Comparison of ENCODE assay signal across 20 mouse cellular contexts in genomic region chr7:119841820-119842449, GRCm38 (mm10). TPM values are rescaled to one million over a fixed set of nuclear protein-coding genes. Genes with fewer than 3 reads are reported as not detected.
DNase-seq lines count a peak whose midpoint lies in the region; ATAC-seq lines count a peak whose summit lies in the region.
"Had no signal": no experiment of that assay in that cellular context is flagged by ENCODE, and none has a peak within 500 bp of the region (broad histone marks: within the 10 kb centered on the region; RNA-seq: fewer than 3 reads in every experiment).

No protein-coding gene starts in this region.

- WGBS in intestine, embryonic 15.5 days, result 91% methylated on average over 4 of the region's 4 CpGs
- 95% methylated on average over 4 of the region's 4 CpGs for WGBS in limb, embryonic 10.5 days

- no peaks in the 10 kb centered on the region for H3K9me3 ChIP-seq in intestine, embryonic 15.5 days
- no peaks in the 10 kb centered on the region for H3K9me3 ChIP-seq in limb, embryonic 10.5 days (replicated peaks)
- H3K9me3 ChIP-seq: embryonic facial prominence, embryonic 10.5 days; embryonic facial prominence, embryonic 12.5 days; forebrain, embryonic 13.5 days; forebrain, embryonic 15.5 days had no signal

- no peak overlapping the region for H3K4me3 ChIP-seq in intestine, embryonic 15.5 days (replicated peaks)
- H3K4me3 ChIP-seq in limb, embryonic 10.5 days, result no peak overlapping the region
- H3K4me3 ChIP-seq: embryonic facial prominence, embryonic 10.5 days; embryonic facial prominence, embryonic 12.5 days; forebrain, embryonic 13.5 days; forebrain, embryonic 15.5 days had no signal

- no peak overlapping the region for H3K9ac ChIP-seq in intestine, embryonic 15.5 days
- H3K9ac ChIP-seq: embryonic facial prominence, embryonic 12.5 days; forebrain, embryonic 13.5 days; forebrain, embryonic 15.5 days; forebrain, postnatal 0 days had no signal

- H3K4me2 ChIP-seq in intestine, embryonic 15.5 days (replicated peaks), result no peak overlapping the region
- H3K4me2 ChIP-seq: embryonic facial prominence, embryonic 12.5 days; forebrain, embryonic 13.5 days; forebrain, embryonic 15.5 days had no signal

- H3K27me3 ChIP-seq in intestine, embryonic 15.5 days (replicated peaks), result no peaks in the 10 kb centered on the region
- H3K27me3 ChIP-seq in limb, embryonic 10.5 days (ENCODE audit: low read depth, poor library complexity, severe bottlenecking), result no peaks in the 10 kb centered on the region
- H3K27me3 ChIP-seq: embryonic facial prominence, embryonic 12.5 days; forebrain, embryonic 13.5 days; forebrain, embryonic 15.5 days had no signal

- ATAC-seq in CD4-positive, CD25-positive, alpha-beta regulatory T cell, adult 4 months, result peak; percentile 68
- no peak for ATAC-seq in intestine, embryonic 15.5 days
- ATAC-seq: forebrain, embryonic 13.5 days; forebrain, embryonic 15.5 days; forebrain, postnatal 0 days had no signal

- H3K36me3 ChIP-seq in intestine, embryonic 15.5 days, result no peaks in the 10 kb centered on the region
- peaks cover 35% of the 10 kb centered on the region for H3K36me3 ChIP-seq in limb, embryonic 10.5 days
- H3K36me3 ChIP-seq: forebrain, embryonic 15.5 days had no signal

- H3K27ac ChIP-seq in intestine, embryonic 15.5 days, result no peak overlapping the region
- H3K27ac ChIP-seq in limb, embryonic 10.5 days, result no peak overlapping the region
- H3K27ac ChIP-seq: embryonic facial prominence, embryonic 10.5 days; embryonic facial prominence, embryonic 12.5 days; forebrain, embryonic 13.5 days; forebrain, embryonic 15.5 days had no signal

- no peaks in the 10 kb centered on the region for H3K4me1 ChIP-seq in intestine, embryonic 15.5 days (replicated peaks)
- no peaks in the 10 kb centered on the region for H3K4me1 ChIP-seq in limb, embryonic 10.5 days
- H3K4me1 ChIP-seq: embryonic facial prominence, embryonic 10.5 days; embryonic facial prominence, embryonic 12.5 days; forebrain, embryonic 13.5 days; forebrain, embryonic 15.5 days had no signal

- peak; percentile 24 for DNase-seq in CD4-positive helper T cell, adult 2 months (ENCODE audit: low read depth, low spot score)
- DNase-seq in induced T-regulatory cell, adult 2 months (ENCODE audit: low read depth), result peak; percentile 66
- peak; percentile 53 for DNase-seq in naive thymus-derived CD4-positive, alpha-beta T cell, adult 2 months (ENCODE audit: low read depth)
- no peak for DNase-seq in cerebellum, adult 11-12 months
- DNase-seq in limb, embryonic 10.5 days (ENCODE audit: low spot score), result no peak
- DNase-seq: adrenal gland, postnatal 10 days; adrenal gland, postnatal 25 days; B cell, adult 2 months; cerebellum, adult 11 months; cerebellum, adult 2 months; cerebellum, adult 9-10 months; cerebellum, postnatal 10 days; cerebellum, postnatal 25 days; forebrain, postnatal 0 days had no signal

RNA-seq across cellular contexts. Expression of gene Eri2, which starts 48.1 kb away (rescaled TPM):
- polyA plus RNA-seq in CD4-positive, CD25-positive, alpha-beta regulatory T cell, adult 4 months (2017; shearing (Covaris generic)), result 10 to 100 TPM; 10.5 to 10.9 TPM
- 16.0 and 18.8 TPM in 2 replicates for polyA plus RNA-seq in intestine, embryonic 15.5 days (2015; fragmentation: Nextera tagmentation; extraction: Ambion mirVana)
- 25.9 and 27.3 TPM in 2 replicates for polyA plus RNA-seq in limb, embryonic 10.5 days (2016; fragmentation: Nextera tagmentation; extraction: Ambion mirVana)

RNA-seq across cellular contexts. Expression of gene Rexo5, which starts 48.1 kb away (rescaled TPM):
- polyA plus RNA-seq in CD4-positive, CD25-positive, alpha-beta regulatory T cell, adult 4 months (2017; shearing (Covaris generic)), result 10 to 100 TPM; 46.4 to 47.2 TPM
- polyA plus RNA-seq in intestine, embryonic 15.5 days (2015; fragmentation: Nextera tagmentation; extraction: Ambion mirVana), result 17.7 and 19.6 TPM in 2 replicates
- 21.6 and 27.6 TPM in 2 replicates for polyA plus RNA-seq in limb, embryonic 10.5 days (2016; fragmentation: Nextera tagmentation; extraction: Ambion mirVana)

RNA-seq across cellular contexts. Expression of gene Lyrm1, which starts 53.7 kb away (rescaled TPM):
- 10 to 100 TPM; 17.3 to 25.6 TPM for polyA plus RNA-seq in CD4-positive, CD25-positive, alpha-beta regulatory T cell, adult 4 months (2017; shearing (Covaris generic))
- 8.1 and 9.5 TPM in 2 replicates for polyA plus RNA-seq in intestine, embryonic 15.5 days (2015; fragmentation: Nextera tagmentation; extraction: Ambion mirVana)
- polyA plus RNA-seq in limb, embryonic 10.5 days (2016; fragmentation: Nextera tagmentation; extraction: Ambion mirVana), result 6.4 and 7.2 TPM in 2 replicates

RNA-seq across cellular contexts. Expression of gene Dcun1d3, which starts 54.2 kb away (rescaled TPM):
- polyA plus RNA-seq in CD4-positive, CD25-positive, alpha-beta regulatory T cell, adult 4 months (2017; shearing (Covaris generic)), result 10 to 100 TPM in 1 of 2 experiments, 1 to 10 TPM in 1; 7.0 to 13.8 TPM
- 10.6 and 11.6 TPM in 2 replicates for polyA plus RNA-seq in intestine, embryonic 15.5 days (2015; fragmentation: Nextera tagmentation; extraction: Ambion mirVana)
- polyA plus RNA-seq in limb, embryonic 10.5 days (2016; fragmentation: Nextera tagmentation; extraction: Ambion mirVana), result 10.8 and 12.0 TPM in 2 replicates

Comparison
In these comparisons a context has a peak if more than half of its experiments do, and no peak if none do; other contexts are left out.
1. DNase-seq: peak in CD4-positive helper T cell, adult 2 months (single experiment), induced T-regulatory cell, adult 2 months (single experiment) and naive thymus-derived CD4-positive, alpha-beta T cell, adult 2 months (single experiment); none in cerebellum, adult 11-12 months (single experiment) and limb, embryonic 10.5 days (single experiment).